Mouse (Mus musculus) cerebellum, adult (tissue): ENCODE measurements around the gene Fars2.
A peak's percentile ranks its signal among the peaks of the same experiment; 100 is the strongest.

Experiments used
- ATAC-seq: cut with Nextera tagmentation; 2 replicates; pipeline ENCODE4 v1.9.2; 2017; ENCODE audit warnings: mild to moderate bottlenecking, moderate library complexity, mixed read lengths; ENCODE audit not compliant: insufficient number of reproducible peaks, low FRiP score, low TSS enrichment

Gene Fars2

DNA sequence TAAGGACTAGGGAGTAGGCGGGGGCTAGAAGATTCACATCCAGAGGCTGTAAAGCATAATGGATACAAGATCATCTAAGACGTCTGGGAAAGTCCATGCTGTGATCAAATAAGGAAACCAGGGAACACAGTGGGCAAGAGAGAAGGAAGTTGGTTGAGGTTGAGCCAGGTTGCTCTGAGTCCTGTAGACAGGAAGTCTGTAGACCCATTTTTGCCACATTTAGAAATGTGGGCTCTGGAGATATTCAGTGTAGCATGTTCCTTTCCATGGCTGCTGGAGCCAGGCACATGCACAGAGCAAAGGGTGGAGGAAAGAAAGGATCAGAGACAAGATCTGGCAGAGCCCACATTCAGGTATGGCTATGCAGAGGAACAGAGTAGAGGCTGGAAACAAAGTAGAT, 378.8 kb downstream of the Fars2 start:
- ATAC-seq: no peak

DNA sequence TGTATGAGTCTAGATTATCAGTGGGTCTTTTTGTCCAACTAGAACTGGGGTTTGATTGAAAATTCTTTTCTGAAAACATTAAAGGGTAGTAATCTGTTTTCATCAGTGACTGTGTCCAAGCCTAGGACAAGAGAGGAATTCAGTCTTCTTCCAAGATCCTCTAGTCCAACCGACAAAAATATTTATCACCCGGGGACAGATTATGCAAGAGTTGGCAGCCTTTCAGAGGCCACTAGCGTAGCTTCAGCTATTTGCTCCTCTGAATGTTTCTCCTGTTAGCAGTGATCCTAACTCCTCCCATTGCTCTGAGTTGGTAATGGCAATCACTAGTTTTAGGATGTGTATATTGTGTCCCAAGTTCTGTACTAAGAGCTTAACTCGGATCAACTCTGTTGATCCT, 380.1 kb downstream of the Fars2 start:
- peak; percentile 50; the same call in 1 of the 2 replicates for ATAC-seq

DNA sequence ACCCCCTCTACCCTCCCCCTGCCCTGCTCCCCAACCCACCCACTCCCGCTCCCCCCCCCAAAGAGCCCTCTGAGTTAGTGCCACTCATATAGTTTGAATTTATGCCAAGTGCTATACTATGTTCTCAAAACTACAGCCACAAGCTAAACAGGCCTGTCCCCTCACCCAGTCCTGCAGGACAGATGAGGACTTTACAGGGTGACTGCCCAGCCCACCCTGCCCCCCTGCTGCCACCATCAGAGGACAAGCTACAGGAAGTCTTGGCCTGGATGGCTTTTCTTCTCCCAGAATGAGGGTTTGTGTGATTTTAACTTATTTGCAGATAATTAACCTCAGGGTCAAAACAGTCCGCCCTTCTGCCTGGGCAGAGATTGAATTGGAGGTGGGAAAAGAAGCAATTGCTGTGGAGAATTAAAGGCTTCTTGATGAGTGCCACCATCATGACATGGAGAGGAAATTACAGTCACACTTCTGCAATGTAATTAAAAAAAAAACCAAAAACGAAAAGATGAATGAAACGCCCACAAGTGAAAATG, 383.2 kb downstream of the Fars2 start:
- no peak for ATAC-seq

DNA sequence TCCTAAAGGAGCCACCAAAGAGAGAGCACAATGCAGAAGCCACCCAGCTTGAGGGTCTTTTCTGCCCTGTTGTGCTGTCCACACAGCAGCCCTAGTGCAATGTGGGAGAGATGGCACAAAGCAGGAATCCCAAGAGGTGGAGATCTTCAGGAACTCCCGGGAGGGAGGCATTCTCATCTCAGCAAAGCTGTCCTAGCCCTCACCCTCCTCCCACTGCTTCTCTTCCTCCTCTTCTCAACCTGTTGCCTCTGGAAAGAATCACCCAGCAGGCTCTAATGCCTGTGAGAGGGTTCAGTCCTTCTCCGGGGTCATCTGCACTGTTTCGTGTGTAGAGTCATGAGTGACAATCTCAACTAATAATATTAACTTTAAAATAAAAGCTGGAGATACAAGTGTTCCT, 386.3 kb downstream of the Fars2 start:
- ATAC-seq: no peak

DNA sequence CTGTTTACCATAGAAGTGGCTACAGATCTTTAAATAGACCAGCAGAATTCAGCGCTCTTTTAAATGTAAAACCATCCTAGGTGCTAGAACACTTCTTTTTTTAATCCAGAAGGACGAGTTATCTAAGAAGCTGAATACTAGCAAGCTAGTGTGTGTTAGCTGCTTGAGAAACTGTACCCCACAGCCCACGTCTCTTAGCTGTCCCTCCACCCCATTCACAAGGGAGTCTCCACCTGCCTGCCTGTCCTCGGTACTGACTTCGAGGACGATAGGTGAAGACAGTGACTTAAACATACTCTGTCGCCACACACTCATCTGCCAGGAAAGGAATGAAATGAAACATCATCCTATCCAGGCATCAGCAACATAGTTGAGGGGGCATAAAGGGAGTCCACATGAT, 386.8 kb downstream of the Fars2 start:
- ATAC-seq: no peak

DNA sequence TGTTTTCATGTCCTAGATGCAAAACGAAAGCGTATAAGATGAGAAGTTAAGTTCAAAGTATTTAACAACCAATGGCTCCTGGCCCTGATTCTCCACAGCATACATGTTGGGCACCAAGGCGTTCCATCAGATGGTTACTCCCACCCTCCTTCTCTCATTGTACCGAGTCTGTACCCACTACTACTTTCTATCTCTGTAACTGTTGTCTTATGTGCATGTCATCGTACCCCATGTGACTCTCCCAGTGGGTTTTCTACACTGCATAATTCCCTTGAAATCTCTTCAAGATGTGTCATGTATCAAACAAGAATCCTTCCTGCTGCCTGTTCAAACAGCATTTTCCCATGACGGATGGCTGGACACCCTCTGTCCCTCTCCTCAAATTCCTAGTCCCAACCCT, 388.5 kb downstream of the Fars2 start:
- ATAC-seq: no peak

DNA sequence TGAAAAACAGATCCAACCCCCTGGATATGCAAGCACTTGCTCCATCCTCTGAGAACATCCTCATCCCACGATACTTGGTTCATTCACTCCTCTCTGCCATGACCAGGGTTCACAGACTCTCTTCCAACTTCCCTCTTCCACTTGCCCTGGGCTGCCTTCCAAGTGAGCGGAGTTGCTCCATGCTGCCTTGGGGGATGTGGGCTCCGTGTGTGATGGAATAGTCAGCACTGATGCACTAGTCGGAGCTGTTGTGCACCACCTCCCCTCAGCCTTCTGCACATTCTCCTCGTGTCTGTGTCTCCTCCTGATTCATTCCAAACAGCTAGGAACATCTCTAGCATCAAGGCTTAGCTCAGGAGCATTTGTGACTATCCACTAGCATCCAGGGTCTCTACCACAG, 389.1 kb downstream of the Fars2 start:
- peak; percentile 46 for ATAC-seq

DNA sequence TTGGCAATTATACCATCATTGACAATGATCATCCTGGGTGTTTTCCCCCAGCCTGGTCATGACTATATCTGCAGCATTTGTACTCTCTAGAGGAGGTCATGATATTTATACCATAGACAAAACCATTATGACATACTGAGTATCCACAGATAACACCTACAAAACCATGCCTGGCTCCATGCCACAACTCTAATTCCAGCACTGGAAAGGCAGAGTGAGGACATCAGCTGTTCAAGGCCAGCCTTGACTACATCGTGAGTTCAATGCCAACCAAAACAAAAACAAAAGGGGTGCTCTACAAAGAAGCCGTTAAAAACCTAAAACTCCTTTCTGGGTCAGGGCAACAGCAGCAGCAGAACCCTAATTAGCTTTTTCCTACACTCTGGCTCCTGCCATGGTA, 392.9 kb downstream of the Fars2 start:
- no peak for ATAC-seq

DNA sequence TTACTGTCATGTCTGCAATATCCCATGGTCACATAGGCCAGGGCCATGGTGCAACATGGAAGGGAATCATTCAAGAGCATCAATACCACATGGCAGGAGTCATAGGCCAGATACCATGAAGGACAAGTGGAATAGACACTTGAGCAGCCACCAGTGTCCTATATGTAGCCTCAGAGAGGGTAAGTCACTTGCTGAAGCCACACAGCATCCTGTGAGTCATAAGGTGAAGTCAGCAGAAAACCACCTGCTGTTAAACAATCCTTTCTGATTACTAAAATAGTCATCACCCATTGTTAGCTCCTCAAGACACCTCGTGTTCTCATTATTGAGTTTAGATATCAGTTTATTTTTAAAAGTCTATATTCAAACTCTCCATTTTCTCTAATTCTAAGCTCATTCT, 395.9 kb downstream of the Fars2 start:
- ATAC-seq: no peak

DNA sequence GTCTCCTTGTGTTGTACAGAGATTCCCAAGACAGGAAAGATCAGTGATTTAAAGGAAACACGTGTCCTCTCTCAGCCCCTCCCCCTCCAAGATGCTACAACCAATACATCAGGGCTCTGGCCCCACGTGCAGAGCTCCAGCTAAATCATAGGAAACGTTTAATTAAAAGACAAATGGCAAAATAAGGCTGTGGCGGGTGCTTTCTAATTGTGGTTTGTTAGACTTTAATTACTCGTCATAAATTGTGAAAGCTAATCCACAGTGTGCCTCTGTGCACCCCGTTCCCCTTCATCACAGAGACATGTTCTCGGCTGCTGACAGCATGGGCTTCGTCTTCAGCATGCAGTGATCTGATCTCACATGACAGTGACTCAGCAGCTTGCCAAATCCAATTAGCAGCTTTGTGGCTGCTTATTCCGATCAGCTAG, 400.9 kb downstream of the Fars2 start:
- ATAC-seq: no peak; the same call in 1 of the 2 replicates

DNA sequence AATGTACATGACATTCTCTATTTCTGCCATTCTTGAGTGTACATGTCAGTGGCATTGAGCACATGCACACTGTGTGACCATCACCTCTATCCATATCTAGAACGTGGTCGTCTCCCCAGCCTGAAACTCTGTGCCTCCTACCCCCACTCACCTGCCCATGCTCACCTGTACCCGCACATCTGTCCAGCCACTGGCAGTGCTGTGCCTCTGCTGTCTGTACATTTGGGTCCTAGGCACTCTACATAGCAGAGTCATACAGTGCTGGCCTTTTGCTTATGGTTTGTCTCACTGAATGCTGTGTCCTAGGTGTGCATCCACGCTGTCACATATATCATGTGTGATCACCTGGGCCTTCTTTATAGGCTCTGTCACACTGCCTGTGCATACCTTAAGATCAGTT, 410.5 kb downstream of the Fars2 start:
- ATAC-seq: 0 out of 2 replicates have a peak, but pooled peaks have one; percentile 18

DNA sequence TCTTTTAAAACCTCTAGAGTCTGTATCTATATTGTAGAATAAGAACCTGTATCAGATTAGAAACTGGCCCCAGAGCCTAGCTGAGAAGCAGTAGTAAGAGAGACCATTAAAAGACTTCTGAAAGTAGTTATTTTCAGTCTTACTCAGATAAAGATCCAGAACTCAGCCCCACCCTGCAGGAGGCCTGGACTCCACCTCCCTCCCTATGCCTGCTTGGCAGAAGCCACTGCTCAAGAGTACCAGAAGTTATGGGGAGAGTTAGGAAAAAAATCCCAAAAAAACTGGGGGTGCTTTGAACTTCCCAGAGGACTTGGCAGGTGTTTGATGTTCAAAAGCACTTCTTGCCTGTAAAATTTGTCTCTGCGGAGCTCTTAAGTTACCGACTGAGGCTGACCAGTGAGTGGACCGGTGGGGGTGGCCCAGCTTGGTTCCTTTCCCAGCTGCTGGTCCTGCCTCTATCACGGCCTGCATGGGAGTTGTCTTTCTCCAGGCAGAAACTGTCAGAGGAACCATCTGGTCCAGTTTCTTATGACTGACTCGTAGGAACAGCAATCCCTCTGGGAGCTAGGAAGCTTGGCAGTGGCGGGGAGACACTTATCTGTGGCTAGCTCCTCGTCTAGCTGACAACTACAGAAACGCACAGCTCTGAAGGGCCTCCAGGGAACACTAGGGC, 411.1 kb downstream of the Fars2 start:
- ATAC-seq: no peak

DNA sequence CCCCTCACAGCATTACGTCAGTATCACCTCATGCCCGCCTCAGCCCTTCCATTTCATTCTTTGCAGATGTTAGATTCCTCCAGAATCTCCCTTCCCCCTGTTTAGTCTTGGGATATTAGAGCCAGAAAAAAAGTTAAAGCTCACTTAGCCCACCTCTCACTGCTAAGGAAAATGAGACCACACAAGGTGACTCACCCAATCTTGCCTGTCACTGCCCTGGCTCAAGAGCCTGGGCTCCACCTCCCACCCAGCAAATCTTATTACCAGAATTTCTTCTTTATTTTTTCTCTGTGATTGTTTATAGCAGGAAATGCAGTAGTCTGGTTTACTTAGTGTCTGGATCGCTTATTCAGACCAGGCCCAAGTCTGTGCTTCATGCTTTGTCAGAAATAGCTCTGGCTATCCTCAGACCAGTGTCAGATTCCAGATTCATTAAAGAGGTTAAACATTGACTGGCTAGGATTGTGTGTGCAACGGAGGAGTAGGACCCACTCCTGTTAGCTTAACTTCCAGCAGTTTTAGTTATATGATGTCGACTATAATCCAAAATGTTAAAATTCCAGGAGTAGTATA, 412.3 kb downstream of the Fars2 start:
- ATAC-seq: no peak

DNA sequence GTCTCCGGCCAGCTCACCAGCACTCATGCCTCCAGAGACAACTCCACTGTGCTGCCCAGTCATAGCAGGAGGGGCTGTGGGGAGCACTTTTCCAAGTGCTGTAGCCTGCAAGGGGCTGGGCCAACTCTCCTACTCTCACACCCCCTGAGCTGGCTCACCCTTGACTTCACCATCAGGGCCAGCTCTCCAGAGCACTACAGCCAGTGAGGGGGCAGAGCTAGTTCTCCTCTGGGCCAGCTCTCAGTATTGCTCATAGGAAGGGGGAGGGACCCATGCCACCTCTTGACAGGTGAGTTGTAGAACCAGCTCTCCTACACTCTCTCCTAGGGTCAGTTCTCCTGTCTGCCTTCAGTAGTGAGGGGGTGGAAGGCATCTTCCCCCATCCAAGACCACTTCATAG, 413.6 kb downstream of the Fars2 start:
- no peak for ATAC-seq

DNA sequence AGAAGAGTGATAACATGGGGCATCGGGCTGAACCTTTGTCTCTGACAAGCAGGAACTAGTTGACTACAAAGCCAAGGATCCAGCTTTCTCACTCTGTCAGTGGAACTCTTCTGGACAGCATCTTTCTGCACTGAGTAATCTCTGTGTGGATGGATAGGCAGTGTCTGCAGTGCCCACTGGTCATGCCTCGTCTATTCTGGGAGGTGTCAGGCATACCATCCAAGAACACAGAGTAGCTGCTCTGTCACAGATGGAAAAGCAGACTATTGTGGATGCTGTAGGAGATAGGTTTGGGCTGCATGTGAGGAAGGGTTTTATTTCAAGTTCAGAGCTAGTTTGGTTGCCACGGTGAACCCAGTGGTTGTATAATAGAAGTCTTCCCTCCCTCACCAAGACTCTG, 414.7 kb downstream of the Fars2 start:
- ATAC-seq: no peak

DNA sequence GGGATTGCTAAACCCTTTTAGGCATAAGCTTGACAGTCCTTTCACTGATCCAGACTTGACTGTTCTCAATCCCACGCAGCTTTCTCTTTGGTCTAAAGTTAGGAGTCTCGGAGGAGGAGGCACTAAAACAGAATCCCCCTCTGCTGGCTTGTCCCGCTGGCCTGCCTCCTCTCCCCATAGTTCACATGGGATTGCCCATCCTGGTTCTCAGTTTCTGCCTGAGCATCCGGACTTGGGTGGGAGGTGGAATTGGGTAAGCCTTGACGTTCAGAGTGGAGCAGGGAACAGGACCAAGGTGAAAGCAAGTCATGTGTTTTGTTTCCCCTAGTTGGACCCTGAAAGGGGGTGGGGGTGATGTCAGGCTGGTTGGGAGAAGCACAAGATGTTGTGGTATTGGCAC, 415.9 kb downstream of the Fars2 start:
- ATAC-seq: 0 out of 2 replicates have a peak, but pooled peaks have one; percentile 2

DNA sequence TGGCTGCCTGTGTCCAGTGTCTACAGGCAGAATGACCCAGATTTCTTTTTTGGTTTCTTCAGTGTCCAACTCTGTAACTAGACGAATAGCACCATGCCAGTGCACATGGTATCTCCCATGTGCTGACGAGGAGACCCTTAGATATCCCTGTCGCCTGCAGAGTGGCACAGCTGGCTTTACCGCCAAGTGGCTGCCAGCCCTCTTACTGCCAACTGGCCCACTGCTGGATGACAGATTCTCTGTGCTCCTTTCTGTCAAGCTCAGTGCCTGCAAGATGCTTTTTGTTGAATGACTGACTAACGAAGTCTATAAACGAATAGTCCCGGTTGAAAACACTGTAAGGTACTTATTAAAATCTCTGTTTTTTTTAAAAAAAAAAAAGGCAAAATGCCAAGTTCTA, 416.3 kb downstream of the Fars2 start:
- no peak for ATAC-seq

DNA sequence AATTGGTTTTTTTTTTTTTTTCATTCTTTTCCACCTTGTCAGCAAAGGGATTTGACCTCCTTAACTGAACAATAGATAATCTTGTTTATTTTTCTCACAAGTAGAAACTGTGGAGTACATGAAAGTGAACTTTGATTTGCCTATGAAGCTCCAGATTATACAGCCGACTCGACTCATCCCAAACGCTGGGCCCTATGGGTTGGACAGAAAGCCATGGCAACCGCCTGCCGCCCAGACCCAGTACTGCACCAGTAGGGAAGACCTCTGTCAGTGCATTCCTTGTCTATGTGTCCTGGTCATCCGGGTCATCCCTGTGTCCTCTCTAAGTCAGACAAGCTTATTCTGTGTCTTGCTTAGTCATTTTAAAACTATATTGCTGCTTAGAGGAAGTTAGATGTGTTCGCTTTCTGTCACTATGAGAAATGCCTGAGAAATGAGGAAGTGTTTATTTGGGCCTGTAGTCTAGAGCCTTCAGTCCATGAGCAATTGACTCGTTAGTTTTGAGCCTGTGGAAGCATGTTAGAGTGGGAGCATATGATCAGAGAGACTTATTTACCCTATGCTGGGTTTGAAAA, 416.8 kb downstream of the Fars2 start:
- no peak for ATAC-seq

DNA sequence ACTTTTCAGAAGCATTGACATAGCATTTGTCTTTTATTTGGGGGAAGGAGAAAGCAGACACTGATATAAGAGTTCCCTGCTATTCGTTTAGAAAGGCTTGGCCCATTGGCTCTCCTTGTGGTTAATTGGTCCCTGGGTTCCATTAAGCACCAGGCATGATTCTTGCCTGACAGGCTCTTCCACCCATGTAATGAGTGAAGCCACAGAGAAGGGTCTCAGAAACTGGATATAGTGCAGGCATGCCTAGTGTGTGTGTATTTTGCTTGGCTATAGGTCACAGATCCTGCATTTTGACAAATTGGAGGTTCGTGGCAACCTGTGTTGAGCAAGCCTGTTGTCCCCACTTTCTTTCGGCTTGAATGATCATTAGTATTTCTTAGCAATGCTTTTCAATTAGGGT, 420.4 kb downstream of the Fars2 start:
- no peak for ATAC-seq

DNA sequence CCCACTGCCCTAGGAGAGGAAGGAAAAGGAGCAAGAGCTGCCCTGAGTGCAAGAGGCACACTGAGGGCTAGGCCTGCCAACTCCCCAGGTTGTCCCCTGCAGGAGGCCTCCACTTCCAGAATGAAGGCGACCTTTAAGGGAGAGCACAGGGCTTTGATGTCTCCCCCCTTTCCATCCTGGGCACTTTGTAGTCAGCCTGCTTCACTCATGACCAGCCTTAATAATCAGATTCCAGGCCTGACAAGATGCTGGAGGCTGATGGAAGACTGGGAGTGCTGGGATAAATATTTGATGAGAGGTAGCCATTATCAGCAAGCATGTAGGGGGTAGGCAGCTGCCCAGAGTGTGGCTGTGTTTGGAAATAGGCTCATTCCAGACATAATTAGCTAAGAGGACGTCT, 421.2 kb downstream of the Fars2 start:
- ATAC-seq: no peak

DNA sequence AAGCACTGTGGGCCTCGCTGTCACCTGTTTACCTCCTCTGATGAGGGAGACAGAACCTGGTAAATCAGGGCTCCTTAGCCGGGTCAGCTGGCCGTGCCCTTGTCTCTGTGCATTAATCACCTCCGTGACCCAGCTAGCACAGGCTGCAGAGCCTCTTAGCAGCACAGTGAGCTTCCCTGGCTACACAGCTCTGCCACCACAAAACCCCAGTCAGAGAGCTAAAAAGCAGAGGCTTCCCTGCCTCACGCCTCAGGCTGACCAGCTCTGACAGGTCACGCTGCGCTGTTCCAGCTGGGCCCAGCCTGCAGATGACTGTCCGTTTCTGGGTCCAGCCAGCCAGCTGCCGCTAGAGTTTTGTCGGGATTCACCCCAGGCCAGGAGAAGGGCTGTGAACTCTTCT, 423.0 kb downstream of the Fars2 start:
- ATAC-seq: no peak

DNA sequence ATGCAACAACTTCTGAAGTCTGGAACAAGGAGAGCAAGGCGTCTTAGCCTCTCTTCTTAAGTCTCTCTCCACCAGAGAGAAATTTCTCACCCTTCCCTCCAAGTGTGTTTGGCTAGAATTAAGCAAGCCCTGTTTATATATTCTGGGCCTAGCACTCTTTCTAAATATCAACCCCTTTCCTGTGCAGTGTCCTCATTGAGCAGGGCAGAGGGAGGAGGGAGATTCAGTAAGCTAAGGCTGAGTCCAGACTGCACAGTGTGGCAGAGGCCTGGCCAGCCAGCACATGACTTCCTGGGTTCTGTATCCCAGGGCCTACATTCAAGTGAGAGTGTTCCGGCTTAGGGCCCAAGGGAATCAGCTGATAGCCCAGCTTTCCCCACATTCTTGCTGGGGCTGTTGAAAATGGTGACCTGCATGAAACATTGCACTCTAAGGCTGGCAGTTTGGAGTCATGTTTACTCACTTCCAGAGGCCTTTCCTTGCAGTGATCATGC, 424.1 kb downstream of the Fars2 start:
- ATAC-seq: no peak
